Mouse (Mus musculus) mouse trophoblast stem cell (cell line): ENCODE data around the gene Tubb3.
"Not testable (repeated sequence)": the region's sequence is repeated elsewhere in the genome, so short reads cannot be mapped to it uniquely, and the experiment has no call there.

Experiments used
- in situ Hi-C, 2 experiments: fragments of 300-500 bp; cut with MseI, MboI; formaldehyde crosslinking; loops; 2 replicates in 1 of 2; 3 replicates in 1 of 2; pipeline ENCODE4 v1.15.1; 2025

Gene Tubb3

DNA sequence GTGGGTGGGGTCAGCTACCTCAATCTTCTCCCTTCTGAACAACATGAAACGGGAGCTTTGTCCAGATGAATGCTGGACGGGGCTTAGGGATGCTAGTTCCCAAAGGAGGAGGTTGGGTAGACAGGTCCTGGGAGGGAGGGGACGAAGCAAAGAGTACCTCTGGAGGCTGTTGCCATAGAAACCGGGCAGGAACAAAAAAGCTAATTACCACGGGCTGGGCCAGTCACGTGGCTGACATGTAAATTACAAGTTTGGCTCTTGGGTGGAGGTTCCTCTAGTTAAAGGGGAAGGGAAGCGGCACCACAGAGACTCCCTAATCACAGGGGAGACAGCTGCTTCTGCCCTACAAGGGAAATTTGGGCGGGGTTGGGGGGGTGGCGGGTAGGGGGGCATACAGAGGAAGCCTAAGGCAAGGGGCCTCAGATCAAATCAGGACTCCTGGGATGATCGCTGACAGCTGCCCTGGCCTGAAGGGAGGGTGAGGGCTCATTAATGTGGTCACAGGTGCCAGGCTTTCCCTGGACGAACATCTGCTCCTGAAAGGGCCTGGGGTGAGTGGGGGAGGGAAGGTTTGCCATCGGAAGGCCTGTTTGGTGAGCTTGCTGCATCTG, 1.4 kb downstream of the Tubb3 start:
- in situ Hi-C loops = no loop called here

DNA sequence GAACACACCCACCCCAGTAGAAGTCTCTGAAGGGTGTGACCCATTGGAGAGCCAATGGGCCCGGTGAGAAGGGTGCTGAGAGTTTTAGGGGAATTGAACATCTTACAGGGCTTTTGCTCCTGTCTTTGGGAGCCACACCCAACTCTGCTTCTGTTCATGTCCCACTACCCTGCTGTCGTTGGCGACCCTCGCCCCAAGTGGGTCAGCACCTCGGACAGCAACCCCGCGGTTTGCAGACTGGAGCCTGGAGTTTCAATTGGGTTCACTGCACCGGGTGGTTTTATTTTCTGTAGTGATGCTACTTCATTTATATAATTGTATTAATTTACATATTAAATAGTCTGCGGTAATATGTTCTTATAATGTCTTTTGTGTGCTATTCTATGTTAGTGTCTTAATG, 3.0 kb downstream of the Tubb3 start:
- in situ Hi-C loops = no loop called here

DNA sequence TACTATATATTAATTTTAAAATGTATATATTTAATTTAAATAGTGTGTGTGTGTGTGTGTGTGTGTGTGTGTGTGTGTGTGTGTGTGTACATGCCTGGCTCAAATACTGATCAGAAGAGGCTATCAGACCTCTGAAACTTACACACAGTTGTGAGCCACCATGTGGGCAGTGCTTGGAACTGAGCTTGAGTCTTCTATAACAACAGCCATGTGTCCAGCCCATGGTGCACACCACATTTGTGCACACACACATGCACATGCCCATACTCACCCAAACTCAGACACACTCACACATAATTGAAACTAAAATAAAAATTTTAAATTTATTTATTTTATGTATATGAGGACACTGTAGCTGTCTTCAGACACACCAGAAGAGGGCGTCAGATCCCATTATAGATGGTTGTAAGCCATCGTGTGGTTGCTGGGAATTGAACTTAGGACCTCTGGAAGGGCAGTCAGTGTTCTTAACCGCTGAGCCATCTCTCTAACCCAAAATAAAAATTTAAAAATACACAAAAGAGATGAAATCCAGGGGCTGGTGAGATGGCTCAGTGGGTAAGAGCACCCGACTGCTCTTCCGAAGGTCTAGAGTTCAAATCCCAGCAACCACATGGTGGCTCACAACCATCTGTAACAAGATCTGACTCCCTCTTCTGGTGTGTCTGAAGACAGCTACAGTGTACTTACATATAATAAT, 3.9 kb downstream of the Tubb3 start:
- in situ Hi-C loops = not testable (repeated sequence)

DNA sequence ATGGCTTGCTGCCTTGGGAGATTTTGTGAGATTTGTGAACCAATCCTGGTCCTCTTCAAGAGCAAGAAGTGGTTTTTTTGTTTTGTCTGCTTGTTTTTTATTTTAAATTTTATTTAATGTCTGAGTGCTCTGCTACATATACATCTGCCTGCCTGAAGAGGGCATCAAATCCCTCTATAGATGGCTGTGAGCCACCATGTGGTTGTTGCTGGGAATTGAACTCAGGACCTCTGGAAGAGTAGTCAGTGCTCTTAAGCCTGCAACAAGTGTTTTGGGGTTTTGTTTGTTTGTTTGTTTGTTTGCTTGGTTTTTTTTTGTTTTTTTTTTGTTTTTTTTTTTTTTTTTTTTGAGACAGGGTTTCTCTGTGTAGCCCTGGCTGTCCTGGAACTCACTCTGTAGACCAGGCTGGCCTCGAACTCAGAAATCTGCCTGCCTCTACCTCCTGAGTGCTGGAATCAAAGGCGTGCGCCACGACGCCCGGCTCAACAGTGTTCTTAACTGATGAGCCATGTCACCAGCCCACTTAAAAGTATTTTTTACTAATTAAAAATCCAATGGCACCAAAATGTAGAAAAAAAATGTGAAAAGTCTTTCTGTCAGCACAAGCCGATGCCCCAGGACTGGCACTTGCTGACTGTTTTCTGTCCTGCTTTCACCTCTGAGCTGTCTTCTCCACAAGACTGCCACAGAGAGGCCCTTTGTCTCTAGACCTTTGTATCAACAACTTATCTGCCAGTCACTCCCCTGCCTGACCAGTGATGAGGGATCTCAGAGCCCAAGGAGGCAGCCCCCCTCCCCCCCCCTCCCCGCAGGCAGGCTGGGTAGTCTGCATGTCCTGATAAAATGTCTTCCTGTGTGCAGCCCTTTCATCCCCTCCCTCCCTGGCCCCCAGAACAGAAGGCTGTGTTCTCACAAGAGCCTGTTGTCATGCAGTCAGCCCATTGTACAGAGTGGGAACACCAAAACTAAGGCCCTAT, 5.0 kb downstream of the Tubb3 start:
- in situ Hi-C loops = no loop called here

DNA sequence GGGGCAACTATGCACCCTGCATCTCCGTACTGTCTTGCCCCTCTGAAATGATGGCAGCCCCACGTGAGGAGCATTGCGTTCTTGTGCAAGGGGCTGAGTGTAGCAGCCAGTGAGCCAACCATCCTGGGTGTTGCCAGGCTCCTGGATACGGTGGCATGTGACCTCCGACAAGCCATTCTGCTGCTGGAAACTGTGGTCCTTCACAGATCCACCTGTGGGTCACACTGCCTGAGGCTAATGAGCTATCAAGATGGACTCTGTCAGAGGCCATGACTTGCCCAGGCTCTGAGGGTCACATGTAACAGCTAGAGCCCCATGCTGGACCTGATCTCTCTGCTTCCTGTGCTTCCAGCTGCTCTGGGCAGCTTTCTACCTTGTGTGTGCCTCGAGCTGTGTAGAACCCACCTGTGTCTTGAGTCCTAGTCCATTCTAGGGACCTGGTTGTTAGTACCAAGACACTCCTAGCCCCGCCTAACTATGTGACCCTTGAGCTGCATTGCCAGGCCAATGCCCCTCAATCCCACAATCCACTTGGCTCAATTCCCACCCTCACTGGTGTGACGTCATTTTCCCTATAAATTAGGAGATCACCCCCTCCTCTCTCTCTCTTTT, 5.8 kb downstream of the Tubb3 start:
- in situ Hi-C loops = no loop called here

DNA sequence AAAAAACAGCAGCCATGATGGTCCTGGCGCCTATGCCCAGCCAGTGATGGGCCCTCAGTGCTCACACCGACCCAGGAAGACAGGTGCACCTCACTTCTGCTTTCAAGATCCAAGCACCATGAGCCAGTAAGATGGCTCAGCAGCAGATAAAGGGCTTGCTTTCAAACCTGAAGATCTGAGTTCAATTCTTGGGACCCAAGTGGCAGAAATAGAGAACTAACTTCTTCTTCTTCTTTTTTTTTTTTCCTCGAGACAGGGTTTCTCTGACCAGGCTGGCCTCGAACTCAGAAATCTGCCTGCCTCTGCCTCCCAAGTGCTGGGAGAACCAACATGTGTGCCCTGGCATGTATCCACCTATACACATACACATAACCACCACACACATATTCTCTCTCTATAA, 8.5 kb downstream of the Tubb3 start:
- in situ Hi-C loops = no loop called here

DNA sequence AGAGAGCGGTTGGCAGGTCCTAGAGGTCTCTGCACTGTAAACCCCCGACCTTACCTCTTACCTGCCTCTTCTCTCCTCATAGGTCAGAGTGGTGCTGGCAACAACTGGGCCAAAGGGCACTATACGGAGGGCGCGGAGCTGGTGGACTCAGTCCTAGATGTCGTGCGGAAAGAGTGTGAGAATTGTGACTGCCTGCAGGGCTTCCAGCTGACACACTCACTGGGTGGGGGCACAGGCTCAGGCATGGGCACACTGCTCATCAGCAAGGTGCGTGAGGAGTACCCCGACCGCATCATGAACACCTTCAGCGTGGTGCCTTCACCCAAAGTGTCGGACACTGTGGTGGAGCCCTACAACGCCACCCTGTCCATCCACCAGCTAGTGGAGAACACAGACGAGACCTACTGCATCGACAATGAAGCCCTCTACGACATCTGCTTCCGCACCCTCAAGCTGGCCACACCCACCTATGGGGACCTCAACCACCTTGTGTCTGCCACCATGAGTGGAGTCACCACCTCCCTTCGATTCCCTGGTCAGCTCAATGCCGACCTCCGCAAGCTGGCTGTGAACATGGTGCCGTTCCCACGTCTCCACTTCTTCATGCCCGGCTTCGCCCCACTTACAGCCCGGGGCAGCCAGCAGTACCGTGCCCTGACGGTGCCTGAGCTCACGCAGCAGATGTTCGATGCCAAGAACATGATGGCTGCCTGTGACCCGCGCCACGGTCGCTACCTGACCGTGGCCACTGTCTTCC, 9.5 kb downstream of the Tubb3 start:
- in situ Hi-C loops = no loop called here

DNA sequence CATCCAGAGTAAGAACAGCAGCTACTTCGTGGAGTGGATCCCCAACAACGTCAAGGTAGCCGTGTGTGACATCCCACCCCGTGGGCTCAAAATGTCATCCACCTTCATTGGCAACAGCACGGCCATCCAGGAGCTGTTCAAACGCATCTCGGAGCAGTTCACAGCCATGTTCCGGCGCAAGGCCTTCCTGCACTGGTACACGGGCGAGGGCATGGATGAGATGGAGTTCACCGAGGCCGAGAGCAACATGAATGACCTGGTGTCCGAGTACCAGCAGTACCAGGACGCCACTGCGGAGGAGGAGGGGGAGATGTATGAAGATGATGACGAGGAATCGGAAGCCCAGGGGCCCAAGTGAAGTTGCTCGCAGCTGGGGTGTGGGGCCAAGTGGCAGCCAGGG, 10.1 kb downstream of the Tubb3 start:
- in situ Hi-C loops = no loop called here

DNA sequence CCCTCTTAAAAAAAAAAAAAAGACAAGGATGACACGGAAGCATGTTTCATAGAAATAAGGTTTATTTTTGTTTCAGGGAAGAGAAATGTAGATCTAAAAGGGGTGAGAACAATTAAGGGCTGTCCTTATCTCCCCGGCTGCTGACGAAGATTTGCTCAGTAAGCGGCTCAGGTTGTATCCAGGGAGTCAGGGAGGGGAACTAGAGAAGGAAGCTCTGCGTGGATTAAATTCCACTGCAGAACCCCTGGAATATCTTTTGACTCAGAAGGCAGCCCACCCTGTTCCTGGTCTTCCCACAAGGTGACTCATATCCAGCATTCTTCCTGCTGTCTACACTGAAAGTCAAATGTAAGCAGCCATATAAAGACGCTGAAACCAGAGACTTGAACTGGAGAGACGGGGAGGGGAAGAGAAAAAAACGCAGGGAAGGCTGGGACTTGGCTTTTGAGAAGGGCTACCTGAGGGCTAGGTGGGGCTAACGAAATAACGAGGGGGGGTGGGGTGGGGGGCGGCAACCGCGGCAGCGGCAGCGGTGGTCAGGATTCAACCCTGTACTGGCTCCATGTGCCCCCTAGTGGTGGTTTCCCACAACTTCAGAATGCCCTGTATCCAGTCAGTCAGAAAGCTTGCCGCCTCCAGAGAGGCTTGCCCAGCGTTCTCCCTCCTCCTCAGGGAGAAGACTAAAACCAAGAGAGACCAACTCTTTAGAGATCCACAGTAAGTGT, 11.0 kb downstream of the Tubb3 start:
- in situ Hi-C loops = no loop called here

DNA sequence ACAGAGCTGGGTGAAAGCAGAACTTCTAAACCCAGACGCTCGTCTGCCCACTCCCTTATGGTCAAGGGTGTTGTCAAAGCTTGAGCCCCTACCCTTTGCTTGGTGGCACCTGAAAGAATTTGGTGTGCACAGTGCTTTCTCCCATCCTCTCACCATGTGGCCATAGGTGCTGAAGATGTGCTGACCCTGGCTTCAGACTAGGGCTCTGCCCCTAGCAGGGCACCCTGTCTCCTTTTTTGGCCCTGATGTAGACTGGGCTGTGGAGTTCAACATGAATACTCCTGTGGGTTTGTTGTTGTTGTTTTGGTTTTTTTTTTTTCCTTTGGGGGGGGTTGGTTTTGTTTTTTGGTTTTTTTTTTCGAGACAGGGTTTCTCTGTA, 11.5 kb downstream of the Tubb3 start:
- in situ Hi-C loops = no loop called here

DNA sequence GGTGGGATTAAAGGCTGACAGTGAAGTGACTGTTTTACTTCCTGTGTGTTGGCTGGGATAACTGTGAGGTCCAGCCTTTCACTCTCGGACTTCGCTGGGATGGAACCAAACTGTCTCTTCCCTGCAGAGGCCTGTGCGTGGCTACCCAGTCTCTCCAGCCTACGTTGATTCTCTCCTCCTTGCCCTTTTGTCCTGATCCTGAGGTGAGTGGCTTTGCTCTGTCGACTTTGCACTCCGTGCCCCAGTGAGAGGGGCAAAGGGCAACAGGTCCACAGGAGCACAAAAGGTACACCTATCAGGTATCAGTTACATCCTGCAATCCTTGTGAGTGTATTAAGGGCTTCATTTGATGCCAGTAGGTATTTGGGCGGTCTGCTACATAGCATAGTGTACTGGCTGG, 12.2 kb downstream of the Tubb3 start, which contains the start of gene Def8:
Gene Def8 (plus strand): TSS at position 87 of the 400 bp plus-strand sequence.
- in situ Hi-C loops = no loop called here

DNA sequence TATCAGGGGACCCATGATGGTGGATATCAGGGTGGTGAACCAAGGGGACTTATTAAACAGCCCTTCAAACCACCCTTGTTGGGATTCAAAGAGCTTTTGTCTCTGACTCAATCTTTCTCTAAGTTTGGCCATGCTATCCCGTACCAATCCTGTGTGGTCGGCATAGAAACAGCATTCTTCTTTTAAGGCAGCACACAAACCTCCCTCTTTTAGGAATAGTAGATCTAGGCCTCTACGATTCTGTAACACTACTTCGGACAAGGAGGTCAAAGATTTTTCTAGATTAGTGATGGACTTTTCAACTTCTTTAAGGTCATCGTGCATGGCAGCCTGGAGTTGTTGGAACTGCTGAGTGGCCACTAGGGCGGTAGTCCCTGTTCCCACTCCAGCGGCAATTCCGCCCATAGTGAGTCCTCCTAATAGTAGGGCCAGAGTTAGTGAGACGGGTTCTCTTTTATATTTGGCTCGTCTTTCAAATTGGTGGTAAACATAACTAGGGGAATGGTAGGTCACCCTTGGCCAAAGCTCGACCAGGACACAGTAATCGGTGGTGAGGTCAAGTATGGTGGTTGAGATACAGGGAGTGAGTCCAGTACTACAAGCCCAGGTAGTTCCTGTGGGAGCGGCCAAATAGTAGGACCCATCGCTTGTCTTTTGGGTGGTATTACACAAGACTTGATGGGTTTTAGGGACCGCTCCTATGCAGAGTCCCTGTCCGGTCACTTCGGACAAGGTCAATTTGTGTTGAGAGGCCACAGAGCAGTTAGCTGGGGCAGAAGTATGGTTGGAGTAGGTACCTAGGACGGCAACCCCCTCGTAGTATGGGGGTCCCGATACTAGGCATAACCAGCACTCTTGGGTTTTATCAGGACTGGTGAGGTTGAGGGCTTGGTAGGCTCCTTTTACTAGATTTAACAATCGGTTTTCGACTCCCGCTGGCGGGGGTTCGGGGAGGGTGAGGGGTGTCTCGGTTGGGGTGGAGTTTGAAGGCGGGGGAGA, 15.6 kb downstream of the Tubb3 start:
- in situ Hi-C loops = no loop called here

DNA sequence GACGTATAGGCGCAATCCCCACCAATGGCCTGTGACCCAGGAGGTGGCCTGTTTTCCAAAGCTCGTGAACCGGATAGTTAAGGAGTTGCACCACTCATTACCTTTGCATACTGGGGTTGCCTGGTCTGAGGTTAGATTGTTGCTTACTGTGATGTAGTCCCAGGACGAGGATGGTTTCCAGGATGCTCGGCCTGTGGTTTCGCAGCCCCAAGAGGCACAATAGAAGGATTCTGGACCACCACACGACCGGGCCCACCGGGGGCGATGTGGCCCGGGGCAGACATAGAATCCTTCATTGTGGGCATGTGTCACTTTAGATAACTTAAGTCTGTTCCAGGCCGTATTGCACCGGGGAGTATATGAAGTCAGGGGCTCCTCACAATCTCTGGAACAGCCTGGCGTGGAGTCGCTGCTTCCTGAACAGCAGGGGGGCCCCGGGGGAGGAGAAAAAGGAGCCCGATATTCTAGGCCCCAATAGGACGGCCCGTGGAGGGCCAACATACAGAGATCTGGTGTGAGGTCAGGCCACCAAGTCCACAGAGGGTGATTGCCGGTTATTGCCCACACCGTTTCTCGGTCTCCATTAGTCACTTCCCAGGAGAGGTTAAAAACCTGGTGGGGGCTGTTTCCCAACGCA, 16.5 kb downstream of the Tubb3 start:
- in situ Hi-C loops = no loop called here

DNA sequence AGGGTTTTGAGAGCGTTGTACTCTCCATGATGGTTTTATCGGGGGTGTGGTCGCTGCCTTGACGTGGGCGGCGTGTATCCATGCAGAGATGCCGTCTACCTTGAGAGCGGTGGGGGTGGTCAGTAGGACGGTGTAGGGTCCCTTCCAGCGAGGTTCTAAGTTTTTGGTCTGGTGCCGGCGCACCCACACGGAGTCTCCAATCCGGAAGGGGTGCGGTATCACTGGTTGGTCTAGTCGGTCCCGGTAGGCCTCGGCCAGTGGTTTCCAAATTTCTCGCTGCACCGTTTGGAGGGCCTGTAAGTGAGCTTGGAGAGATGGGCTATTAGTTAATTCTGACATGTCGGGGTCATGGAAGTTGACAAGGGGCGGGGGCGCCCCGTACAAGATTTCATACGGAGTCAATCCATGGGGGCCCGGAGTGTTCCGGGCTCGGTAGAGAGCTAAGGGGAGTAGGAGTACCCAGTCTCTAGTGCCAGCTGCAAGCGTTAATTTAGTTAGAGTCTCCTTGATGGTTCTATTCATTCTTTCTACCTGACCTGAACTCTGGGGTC, 17.2 kb downstream of the Tubb3 start:
- in situ Hi-C loops = no loop called here

DNA sequence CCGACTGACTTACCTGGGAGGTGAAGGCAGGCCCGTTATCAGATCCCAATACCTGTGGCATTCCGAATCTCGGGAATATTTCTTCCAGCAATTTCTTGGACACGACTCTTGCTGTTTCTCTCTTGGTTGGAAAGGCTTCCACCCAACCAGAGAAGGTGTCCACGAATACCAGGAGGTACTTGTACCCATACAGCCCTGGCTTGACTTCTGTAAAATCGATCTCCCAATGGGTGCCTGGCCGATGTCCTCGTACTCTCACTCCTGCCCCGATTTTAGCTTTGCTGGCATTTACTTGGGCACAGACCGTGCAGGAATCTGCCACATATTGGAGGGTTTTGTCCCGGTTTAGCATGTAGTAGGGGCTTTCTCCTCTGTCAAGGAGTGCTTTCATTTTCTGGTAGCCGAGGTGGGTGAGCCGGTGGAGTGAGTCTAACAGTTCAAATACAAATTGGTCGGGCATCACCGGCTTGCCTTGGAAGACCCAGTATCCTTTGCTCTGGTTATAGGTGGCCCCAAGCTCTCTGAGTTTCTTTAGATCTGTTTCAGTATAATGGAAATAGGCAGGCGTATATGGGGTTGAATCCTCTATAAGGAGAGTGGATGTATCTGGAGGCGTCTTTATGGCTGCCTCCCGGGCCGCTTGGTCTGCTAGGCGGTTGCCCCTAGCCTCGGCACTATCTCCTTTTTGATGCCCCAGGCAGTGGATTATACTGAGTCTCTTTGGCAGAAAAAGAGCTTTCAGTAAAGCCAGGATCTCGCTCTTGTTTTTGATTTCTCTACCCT, 17.9 kb downstream of the Tubb3 start:
- in situ Hi-C loops = no loop called here

DNA sequence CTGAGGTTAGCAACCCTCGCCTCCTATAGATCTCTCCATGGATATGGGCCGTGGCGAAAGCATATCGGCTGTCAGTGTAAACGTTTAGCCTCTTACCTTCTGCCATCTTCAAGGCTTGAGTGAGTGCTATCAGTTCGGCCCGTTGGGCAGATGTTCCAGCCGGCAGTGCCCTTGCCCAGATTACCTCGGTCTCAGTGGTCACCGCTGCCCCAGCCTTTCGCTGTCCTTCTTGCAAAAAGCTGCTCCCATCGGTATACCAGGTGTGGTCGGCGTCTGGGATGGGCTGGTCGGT, 18.4 kb downstream of the Tubb3 start:
- in situ Hi-C loops = not testable (repeated sequence)

DNA sequence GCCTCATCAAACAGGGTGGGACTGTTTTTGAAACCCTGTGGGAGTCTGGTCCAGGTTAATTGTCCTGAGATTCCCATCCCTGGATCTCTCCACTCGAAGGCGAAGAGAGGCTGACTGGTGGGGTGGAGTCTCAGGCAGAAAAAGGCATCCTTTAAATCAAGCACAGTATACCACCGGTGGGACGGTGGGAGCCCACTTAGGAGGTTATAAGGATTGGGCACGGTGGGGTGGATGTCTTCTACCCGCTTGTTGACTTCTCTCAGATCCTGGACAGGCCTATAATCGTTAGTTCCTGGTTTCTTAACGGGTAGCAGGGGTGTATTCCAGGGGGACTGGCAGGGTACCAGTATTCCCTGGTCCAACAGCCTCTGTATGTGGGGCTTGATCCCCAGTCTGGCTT, 19.7 kb downstream of the Tubb3 start:
- in situ Hi-C loops = not testable (repeated sequence)
